Mouse (Mus musculus) WW6 (cell line): ENCODE data around the gene Marcksl1.

Source experiments
- DNase-seq: peaks from one replicate; pipeline ENCODE4 v3.0.0-alpha.2; 2013; ENCODE audit warnings: low read depth, low spot score

Gene Marcksl1

GRCm38 (mm10) chr4:129556532-129557223 is 43.3 kb downstream of the Marcksl1 start:
- peak; percentile 85 for DNase-seq

DNA sequence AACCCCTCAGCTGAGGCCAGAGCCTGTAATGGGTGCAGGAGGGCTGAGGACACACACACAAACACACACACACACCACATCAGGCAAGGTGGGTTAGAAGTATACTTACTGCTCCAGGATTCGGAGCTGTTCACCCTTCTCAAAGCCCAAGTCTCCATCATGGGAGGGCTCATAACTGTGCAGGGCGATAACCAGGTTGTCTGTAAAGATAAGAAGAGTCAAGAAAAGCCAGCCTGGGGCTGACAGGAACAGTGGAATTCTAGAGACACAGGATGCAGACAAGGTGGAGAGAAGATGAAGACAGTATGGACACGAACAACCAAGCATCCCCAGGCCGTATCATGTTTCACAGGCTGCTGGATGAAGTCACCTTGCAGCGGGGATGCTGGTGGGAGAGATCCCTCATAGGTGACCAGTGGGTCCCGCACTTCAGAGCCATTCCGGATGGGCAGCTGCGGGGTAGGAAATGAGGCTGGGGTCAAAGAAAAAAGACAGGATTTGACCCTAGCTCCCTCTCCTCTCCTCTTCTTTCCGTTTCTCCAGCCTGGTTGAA is 44.0 kb downstream of the Marcksl1 start:
- DNase-seq = no peak

GRCm38 (mm10) chr4:129558321-129558955 is 45.1 kb downstream of the Marcksl1 start:
- no peak for DNase-seq

DNA sequence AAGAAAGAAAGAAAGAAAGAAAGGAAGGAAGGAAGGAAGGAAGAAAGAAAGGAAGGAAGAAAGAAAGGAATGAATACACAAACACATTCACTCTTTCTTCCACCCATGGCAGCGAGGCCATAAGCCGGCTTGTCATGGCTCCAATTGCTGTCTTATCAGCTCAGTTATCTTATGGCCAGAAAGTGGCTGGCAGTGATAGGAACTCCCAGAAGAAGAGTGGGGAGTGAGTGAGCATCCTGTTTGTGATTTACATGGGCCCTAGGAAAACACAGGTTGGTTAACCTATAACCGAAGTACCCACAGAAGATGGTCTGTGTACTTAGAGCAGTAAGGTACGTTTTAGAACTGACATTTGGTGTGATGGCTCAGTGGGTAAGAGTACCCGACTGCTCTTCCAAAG is 47.8 kb downstream of the Marcksl1 start:
- DNase-seq = no peak

GRCm38 (mm10) chr4:129563718-129564117 is 50.3 kb downstream of the Marcksl1 start:
- DNase-seq = no peak

- DNase-seq = no peak
Observed at GRCm38 (mm10) chr4:129565139-129565538, 51.8 kb downstream of the Marcksl1 start.
